Mouse (Mus musculus): ENCODE results near the gene R3hdm2. TPM values are rescaled to one million over a fixed set of nuclear protein-coding genes. Genes with fewer than 3 reads are reported as not detected.

R3hdm2 gene
- polyA plus RNA-seq, 1 experiment, result 63.4 TPM

GRCm38 (mm10) chr10:127412101-127412500 is 32.0 kb downstream of the R3hdm2 start:
- TF ChIP-seq TCF12 (IDR thresholded peaks at IDR 0.05; ENCODE audit: insufficient read depth, poor library complexity, severe bottlenecking) (no peak), POLR2AphosphoS2 (IDR thresholded peaks at IDR 0.05; ENCODE audit: insufficient read length, low read depth) (no peak), MAX (IDR thresholded peaks at IDR 0.05; ENCODE audit: low read depth) (no peak)
- no peaks in the 10 kb centered on the region for H3K36me3 ChIP-seq (ENCODE audit: control insufficient read depth, insufficient read depth)
- no peak overlapping the region for H3K4me3 ChIP-seq
- no peaks in the 10 kb centered on the region for H3K79me2 ChIP-seq (ENCODE audit: control insufficient read depth, insufficient read depth)
- H3K4me2 ChIP-seq (ENCODE audit: low read depth), result no peak overlapping the region
- no peaks in the 10 kb centered on the region for H3K27me3 ChIP-seq (ENCODE audit: control insufficient read depth, insufficient read depth, insufficient read length)
- H3ac ChIP-seq (ENCODE audit: control insufficient read depth, insufficient read length), result no peak overlapping the region

GRCm38 (mm10) chr10:127412776-127413175 is 32.6 kb downstream of the R3hdm2 start:
- H3K4me3 ChIP-seq, result no peak overlapping the region
- no peak overlapping the region for H3ac ChIP-seq (ENCODE audit: control insufficient read depth, insufficient read length)
- no peak overlapping the region for H3K4me2 ChIP-seq (ENCODE audit: low read depth)
- no peaks in the 10 kb centered on the region for H3K79me2 ChIP-seq (ENCODE audit: control insufficient read depth, insufficient read depth)
- H3K27me3 ChIP-seq (ENCODE audit: control insufficient read depth, insufficient read depth, insufficient read length), result no peaks in the 10 kb centered on the region
- no peak for TF ChIP-seq MYOG (IDR thresholded peaks at IDR 0.05; ENCODE audit: control insufficient read depth in 1 of 3, insufficient read depth in 1 of 3, insufficient read length in 2 of 3, low read depth in 2 of 3)
- no peak for TF ChIP-seq SRF (IDR thresholded peaks at IDR 0.05; ENCODE audit: control insufficient read depth, insufficient read length, low read depth)
- H3K36me3 ChIP-seq (ENCODE audit: control insufficient read depth, insufficient read depth), result no peaks in the 10 kb centered on the region

- Histone ChIP-seq H3K4me3 (no peak overlapping the region), H3K4me2 (ENCODE audit: low read depth) (no peak overlapping the region), H3K79me2 (ENCODE audit: control insufficient read depth, insufficient read depth) (no peaks in the 10 kb centered on the region), H3K36me3 (ENCODE audit: control insufficient read depth, insufficient read depth) (no peaks in the 10 kb centered on the region), H3ac (ENCODE audit: control insufficient read depth, insufficient read length) (no peak overlapping the region), H3K27me3 (ENCODE audit: control insufficient read depth, insufficient read depth, insufficient read length) (no peaks in the 10 kb centered on the region)
- no peak for TF ChIP-seq MYOG (IDR thresholded peaks at IDR 0.05; ENCODE audit: control insufficient read depth in 1 of 3, insufficient read depth in 1 of 3, insufficient read length in 2 of 3, low read depth in 2 of 3)
- no peak for TF ChIP-seq MYOD1 (IDR thresholded peaks at IDR 0.05; ENCODE audit: control insufficient read depth in 1 of 3, insufficient read length in 2 of 3, low read depth in 2 of 3)
- no peak for TF ChIP-seq POLR2AphosphoS2 (IDR thresholded peaks at IDR 0.05; ENCODE audit: insufficient read length, low read depth)
- no peak for TF ChIP-seq MAX (IDR thresholded peaks at IDR 0.05; ENCODE audit: low read depth)
- TF ChIP-seq TCF3 (IDR thresholded peaks at IDR 0.05; ENCODE audit: insufficient read length, low read depth), result no peak
- TF ChIP-seq CEBPB (IDR thresholded peaks at IDR 0.05; ENCODE audit: insufficient read depth, poor library complexity, severe bottlenecking), result no peak
- no peak for TF ChIP-seq REST (IDR thresholded peaks at IDR 0.05; ENCODE audit: insufficient read depth, insufficient read length)
- TF ChIP-seq POLR2A (IDR thresholded peaks at IDR 0.05; ENCODE audit: insufficient read length, low read depth), result no peak
- TF ChIP-seq SRF (IDR thresholded peaks at IDR 0.05; ENCODE audit: control insufficient read depth, insufficient read length, low read depth), result no peak
- TF ChIP-seq E2F4 (IDR thresholded peaks at IDR 0.05; ENCODE audit: insufficient read depth), result no peak
- TF ChIP-seq USF1 (IDR thresholded peaks at IDR 0.05; ENCODE audit: low read depth), result no peak
- no peak for TF ChIP-seq TCF12 (IDR thresholded peaks at IDR 0.05; ENCODE audit: insufficient read depth, poor library complexity, severe bottlenecking)
Observed at GRCm38 (mm10) chr10:127413585-127413984, 33.5 kb downstream of the R3hdm2 start.

- no peak for TF ChIP-seq TCF12 (IDR thresholded peaks at IDR 0.05; ENCODE audit: insufficient read depth, poor library complexity, severe bottlenecking)
- no peak for TF ChIP-seq POLR2A (IDR thresholded peaks at IDR 0.05; ENCODE audit: insufficient read length, low read depth)
- TF ChIP-seq MAX (IDR thresholded peaks at IDR 0.05; ENCODE audit: low read depth), result no peak
- no peak for TF ChIP-seq MYOG (IDR thresholded peaks at IDR 0.05; ENCODE audit: control insufficient read depth in 1 of 3, insufficient read depth in 1 of 3, insufficient read length in 2 of 3, low read depth in 2 of 3)
- no peak for TF ChIP-seq USF1 (IDR thresholded peaks at IDR 0.05; ENCODE audit: low read depth)
- TF ChIP-seq POLR2AphosphoS2 (IDR thresholded peaks at IDR 0.05; ENCODE audit: insufficient read length, low read depth), result no peak
- no peak for TF ChIP-seq E2F4 (IDR thresholded peaks at IDR 0.05; ENCODE audit: insufficient read depth)
- TF ChIP-seq SRF (IDR thresholded peaks at IDR 0.05; ENCODE audit: control insufficient read depth, insufficient read length, low read depth), result no peak
- no peak for TF ChIP-seq REST (IDR thresholded peaks at IDR 0.05; ENCODE audit: insufficient read depth, insufficient read length)
- TF ChIP-seq MYOD1 (IDR thresholded peaks at IDR 0.05; ENCODE audit: control insufficient read depth in 1 of 3, insufficient read length in 2 of 3, low read depth in 2 of 3), result no peak
- TF ChIP-seq TCF3 (IDR thresholded peaks at IDR 0.05; ENCODE audit: insufficient read length, low read depth), result no peak
- no peak for TF ChIP-seq CEBPB (IDR thresholded peaks at IDR 0.05; ENCODE audit: insufficient read depth, poor library complexity, severe bottlenecking)
- no peak overlapping the region for H3ac ChIP-seq (ENCODE audit: control insufficient read depth, insufficient read length)
- no peaks in the 10 kb centered on the region for H3K79me2 ChIP-seq (ENCODE audit: control insufficient read depth, insufficient read depth)
- no peaks in the 10 kb centered on the region for H3K36me3 ChIP-seq (ENCODE audit: control insufficient read depth, insufficient read depth)
- H3K27me3 ChIP-seq (ENCODE audit: control insufficient read depth, insufficient read depth, insufficient read length), result no peaks in the 10 kb centered on the region
- H3K4me3 ChIP-seq, result no peak overlapping the region
- H3K4me2 ChIP-seq (ENCODE audit: low read depth), result no peak overlapping the region
Observed at GRCm38 (mm10) chr10:127414141-127414540, 34.0 kb downstream of the R3hdm2 start.

DNA sequence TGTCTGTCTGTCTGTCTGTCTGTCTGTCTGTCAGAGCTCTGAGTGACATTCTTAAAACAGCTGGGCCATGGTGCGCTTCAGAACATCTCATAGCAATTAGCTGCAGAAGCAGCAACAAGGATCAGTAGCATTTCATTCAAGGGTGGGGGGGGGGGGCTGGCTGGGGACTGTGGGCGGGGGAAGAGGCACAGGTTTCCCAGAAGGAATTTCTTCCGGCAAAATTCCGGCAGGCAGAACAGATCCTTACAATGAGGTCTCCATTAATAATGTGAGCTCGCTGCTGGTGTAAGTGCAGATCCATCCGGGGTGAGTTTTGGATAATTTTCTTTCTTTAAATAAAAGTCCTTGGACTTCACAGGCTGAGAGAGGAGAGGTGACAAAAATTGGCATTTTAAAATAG is 40.0 kb downstream of the R3hdm2 start:
- Histone ChIP-seq H3K79me2 (ENCODE audit: control insufficient read depth, insufficient read depth) (peaks cover 20% of the 10 kb centered on the region), H3K4me3 (no peak overlapping the region), H3K36me3 (ENCODE audit: control insufficient read depth, insufficient read depth) (no peaks in the 10 kb centered on the region), H3K27me3 (ENCODE audit: control insufficient read depth, insufficient read depth, insufficient read length) (no peaks in the 10 kb centered on the region), H3ac (ENCODE audit: control insufficient read depth, insufficient read length) (no peak overlapping the region), H3K4me2 (ENCODE audit: low read depth) (no peak overlapping the region)
- no peak for TF ChIP-seq MYOD1 (IDR thresholded peaks at IDR 0.05; ENCODE audit: control insufficient read depth in 1 of 3, insufficient read length in 2 of 3, low read depth in 2 of 3)
- TF ChIP-seq SRF (IDR thresholded peaks at IDR 0.05; ENCODE audit: control insufficient read depth, insufficient read length, low read depth), result no peak
- no peak for TF ChIP-seq TCF12 (IDR thresholded peaks at IDR 0.05; ENCODE audit: insufficient read depth, poor library complexity, severe bottlenecking)
- no peak for TF ChIP-seq REST (IDR thresholded peaks at IDR 0.05; ENCODE audit: insufficient read depth, insufficient read length)
- TF ChIP-seq E2F4 (IDR thresholded peaks at IDR 0.05; ENCODE audit: insufficient read depth), result no peak
- TF ChIP-seq MYOG (IDR thresholded peaks at IDR 0.05; ENCODE audit: control insufficient read depth in 1 of 3, insufficient read depth in 1 of 3, insufficient read length in 2 of 3, low read depth in 2 of 3), result no peak
- no peak for TF ChIP-seq MAX (IDR thresholded peaks at IDR 0.05; ENCODE audit: low read depth)
- TF ChIP-seq USF1 (IDR thresholded peaks at IDR 0.05; ENCODE audit: low read depth), result no peak
- TF ChIP-seq CEBPB (IDR thresholded peaks at IDR 0.05; ENCODE audit: insufficient read depth, poor library complexity, severe bottlenecking), result no peak
- no peak for TF ChIP-seq POLR2AphosphoS2 (IDR thresholded peaks at IDR 0.05; ENCODE audit: insufficient read length, low read depth)
- TF ChIP-seq TCF3 (IDR thresholded peaks at IDR 0.05; ENCODE audit: insufficient read length, low read depth), result no peak
- TF ChIP-seq POLR2A (IDR thresholded peaks at IDR 0.05; ENCODE audit: insufficient read length, low read depth), result no peak

Measured in myocyte (in vitro differentiated cells).